Mouse (Mus musculus): Measurements from ENCODE around the gene Gm7978. TPM values are rescaled to one million over a fixed set of nuclear protein-coding genes. Genes with fewer than 3 reads are reported as not detected.

Gene Gm7978
- polyA plus RNA-seq (2017; shearing (Covaris generic)) = not detected

DNA sequence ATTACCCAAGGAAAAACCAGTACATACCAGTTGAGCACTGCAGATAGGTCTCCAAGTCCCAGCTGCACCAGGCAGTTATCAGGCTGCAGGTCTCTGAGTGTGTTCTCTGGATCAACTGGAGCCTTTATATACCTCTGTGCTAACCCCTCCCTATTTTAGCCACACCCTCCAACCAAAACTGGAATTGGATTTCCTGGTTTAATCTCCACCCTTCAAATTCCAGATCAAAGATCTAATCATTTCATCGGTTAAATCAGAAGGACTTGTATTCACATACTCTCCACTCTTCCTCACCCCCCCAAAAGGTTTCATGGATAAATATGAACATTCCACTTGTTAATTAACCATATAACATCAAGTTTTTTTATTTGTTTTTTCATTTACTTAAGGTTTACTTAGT lies at the start of gene Gm7978:
TSS of gene Gm7978 (minus strand) at position 101 of the 400 bp plus-strand sequence.

DNA sequence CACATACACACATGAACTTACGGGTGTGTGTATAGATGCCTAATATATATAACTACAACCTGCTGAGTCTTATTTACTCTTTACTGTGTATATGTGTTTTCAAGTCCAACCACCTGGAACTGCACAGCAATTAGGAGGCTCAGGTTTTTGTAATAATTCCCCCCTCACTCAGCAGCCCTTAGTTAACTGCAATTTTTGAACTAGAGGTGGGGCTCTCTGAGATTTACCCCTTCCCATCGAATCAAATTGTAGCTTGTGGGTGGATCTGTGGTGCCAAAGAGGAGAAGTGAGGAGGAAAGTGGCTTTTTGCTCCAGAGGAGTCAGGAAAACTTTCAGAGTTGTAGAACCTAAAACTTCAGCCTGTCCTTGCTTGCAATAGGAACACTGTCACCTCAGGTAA lies 39.7 kb upstream of the Gm7978 start, which contains the start of gene E330014E10Rik:
TSS of gene E330014E10Rik (plus strand) at position 301 of the 400 bp plus-strand sequence.

DNA sequence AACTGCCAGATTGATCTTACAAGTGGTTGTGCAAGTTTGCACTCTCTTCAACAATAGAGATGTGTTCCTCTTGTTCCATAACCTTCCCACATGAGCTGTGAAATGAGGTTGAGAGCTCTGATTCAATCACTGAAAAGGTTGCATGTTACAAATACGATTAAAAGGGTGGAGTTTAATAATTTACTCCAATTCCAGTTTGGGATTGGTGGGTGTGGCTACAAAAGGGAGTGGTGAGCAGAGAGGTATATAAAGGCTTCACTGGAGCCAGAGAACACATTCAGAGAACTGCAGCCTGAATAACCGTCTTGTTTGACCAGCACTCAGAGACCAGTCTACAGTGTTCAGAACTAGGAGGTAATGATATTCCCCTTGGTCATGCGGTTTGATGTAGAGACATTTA lies 5.7 kb upstream of the Gm7978 start, which contains the start of gene Gm7982:
TSS of gene Gm7982 (plus strand) at position 301 of the 400 bp plus-strand sequence.

Other genes starting within 250 kb of the Gm7978 start
- not detected for gene Gm3286, start 225.4 kb downstream of the Gm7978 start, polyA plus RNA-seq (2017; shearing (Covaris generic))
- gene Gm7971, start 141.3 kb downstream of the Gm7978 start, polyA plus RNA-seq (2017; shearing (Covaris generic)) = not detected
- gene Gm7982, start 5.8 kb upstream of the Gm7978 start, polyA plus RNA-seq (2017; shearing (Covaris generic)) = 0.22 TPM
- not detected for gene E330014E10Rik, start 39.8 kb upstream of the Gm7978 start, polyA plus RNA-seq (2017; shearing (Covaris generic))
- gene Cxcl13, start 220.8 kb upstream of the Gm7978 start, polyA plus RNA-seq (2017; shearing (Covaris generic)) = 0.41 TPM